In genomic region chr7:134681729-134682527, GRCm38 (mm10) we compare ENCODE assay signal across 18 mouse cellular contexts.
"Had no signal": no experiment of that assay in that cellular context is flagged by ENCODE, and none has a peak within 500 bp of the region (broad histone marks: within the 10 kb centered on the region; RNA-seq: fewer than 3 reads in every experiment).

No protein-coding gene starts in this region.

- ATAC-seq: liver, postnatal 0 days; midbrain, embryonic 15.5 days had no signal

- H3K4me1 ChIP-seq: liver, embryonic 13.5 days had no signal

- H3K9ac ChIP-seq: limb, embryonic 12.5 days; liver, embryonic 13.5 days; liver, postnatal 0 days; lung, embryonic 15.5 days; midbrain, embryonic 15.5 days; neural tube, embryonic 12.5 days had no signal

- H3K27ac ChIP-seq: kidney, postnatal 0 days; limb, embryonic 12.5 days; liver, embryonic 13.5 days; lung, embryonic 15.5 days; macrophage; midbrain, embryonic 15.5 days; neural tube, embryonic 12.5 days had no signal

- H3K9me3 ChIP-seq: limb, embryonic 12.5 days; liver, embryonic 13.5 days; lung, embryonic 15.5 days; midbrain, embryonic 15.5 days; neural tube, embryonic 12.5 days had no signal

- H3K4me2 ChIP-seq: limb, embryonic 12.5 days; liver, embryonic 13.5 days; lung, embryonic 15.5 days; midbrain, embryonic 11.5 days; midbrain, embryonic 15.5 days; neural tube, embryonic 12.5 days had no signal

- H3K36me3 ChIP-seq: liver, embryonic 13.5 days; lung, embryonic 15.5 days; midbrain, embryonic 15.5 days; neural tube, embryonic 12.5 days had no signal

- DNase-seq: kidney, adult 9 months; kidney, postnatal 36 days; layer of hippocampus, adult 9-11 months; layer of hippocampus, postnatal 36 days; liver; liver, embryonic 13.5 days; liver, postnatal 0 days; retina, postnatal 1 day; right cerebral cortex, postnatal 4 days; spleen, adult 18-20 months; thymus, postnatal 36 days had no signal

- H3K4me3 ChIP-seq: limb, embryonic 12.5 days; liver, embryonic 13.5 days; lung, embryonic 15.5 days; midbrain, embryonic 15.5 days; neural tube, embryonic 12.5 days had no signal

- H3K27me3 ChIP-seq: limb, embryonic 12.5 days; liver, embryonic 13.5 days; lung, embryonic 15.5 days; midbrain, embryonic 15.5 days; neural tube, embryonic 12.5 days had no signal
